Mouse (Mus musculus) kidney, adult 8-10 months (tissue): ENCODE data around the gene Wrnip1.
A peak's percentile ranks its signal among the peaks of the same experiment; 100 is the strongest.

ENCODE experiments used
- DNase-seq, 2 experiments: peaks; one replicate each; pipeline ENCODE4 v3.0.0; 2022

The Wrnip1 gene

GRCm38 (mm10) chr13:32801693-32802221 lies at the start of gene Wrnip1:
TSS of gene Wrnip1 (plus strand) at chr13:32802038.
- DNase-seq = peak; percentile 99

- no peak for DNase-seq
These were observed 49.7 kb upstream of the Wrnip1 start for GRCm38 (mm10) chr13:32752066-32752657.

GRCm38 (mm10) chr13:32759036-32759435 lies 42.8 kb upstream of the Wrnip1 start:
- no peak for DNase-seq

GRCm38 (mm10) chr13:32760795-32761194 lies 41.0 kb upstream of the Wrnip1 start:
- no peak for DNase-seq

- no peak for DNase-seq
These were observed 38.7 kb upstream of the Wrnip1 start for GRCm38 (mm10) chr13:32763141-32763540.

GRCm38 (mm10) chr13:32764448-32764847 lies 37.4 kb upstream of the Wrnip1 start:
- DNase-seq = no peak

GRCm38 (mm10) chr13:32768104-32768503 lies 33.7 kb upstream of the Wrnip1 start:
- peak; percentile 40 to 48 for DNase-seq

GRCm38 (mm10) chr13:32769960-32770359 lies 31.9 kb upstream of the Wrnip1 start:
- DNase-seq = peak in 1 of 2 experiments; percentile 18

GRCm38 (mm10) chr13:32775889-32776288 lies 25.9 kb upstream of the Wrnip1 start:
- no peak for DNase-seq

GRCm38 (mm10) chr13:32776350-32776749 lies 25.5 kb upstream of the Wrnip1 start:
- DNase-seq = no peak

- DNase-seq = no peak
These were observed 23.0 kb upstream of the Wrnip1 start for GRCm38 (mm10) chr13:32778861-32779260.

GRCm38 (mm10) chr13:32783055-32783454 lies 18.8 kb upstream of the Wrnip1 start:
- DNase-seq = no peak

- no peak for DNase-seq
These were observed 18.0 kb upstream of the Wrnip1 start, which contains the start of gene Mylk4 for GRCm38 (mm10) chr13:32783816-32784215. TSS of gene Mylk4 (minus strand) at chr13:32783954.

GRCm38 (mm10) chr13:32787584-32787983 lies 14.3 kb upstream of the Wrnip1 start:
- no peak for DNase-seq

GRCm38 (mm10) chr13:32789781-32790180 lies 12.1 kb upstream of the Wrnip1 start:
- DNase-seq = no peak

GRCm38 (mm10) chr13:32794619-32795018 lies 7.2 kb upstream of the Wrnip1 start:
- peak; percentile 87 to 93 for DNase-seq

GRCm38 (mm10) chr13:32795166-32795565 lies 6.7 kb upstream of the Wrnip1 start:
- peak; percentile 64 to 65 for DNase-seq

- no peak for DNase-seq
These were observed 4.8 kb upstream of the Wrnip1 start for GRCm38 (mm10) chr13:32797085-32797484.

GRCm38 (mm10) chr13:32799131-32799530 lies 2.7 kb upstream of the Wrnip1 start:
- no peak for DNase-seq

GRCm38 (mm10) chr13:32800859-32801258 lies 979 bp upstream of the Wrnip1 start:
- peak in 1 of 2 experiments; percentile 28 for DNase-seq

- DNase-seq = peak; percentile 19 to 25
These were observed 632 bp downstream of the Wrnip1 start, which contains the start of gene D930007J09Rik for GRCm38 (mm10) chr13:32802259-32803081. TSS of gene D930007J09Rik (minus strand) at chr13:32802849.

- DNase-seq = no peak
These were observed 2.0 kb downstream of the Wrnip1 start for GRCm38 (mm10) chr13:32803701-32804345.

GRCm38 (mm10) chr13:32806820-32807219 lies 5.0 kb downstream of the Wrnip1 start:
- DNase-seq = no peak
